Mouse (Mus musculus): Measurements from ENCODE around the gene Cnih1.

DNA sequence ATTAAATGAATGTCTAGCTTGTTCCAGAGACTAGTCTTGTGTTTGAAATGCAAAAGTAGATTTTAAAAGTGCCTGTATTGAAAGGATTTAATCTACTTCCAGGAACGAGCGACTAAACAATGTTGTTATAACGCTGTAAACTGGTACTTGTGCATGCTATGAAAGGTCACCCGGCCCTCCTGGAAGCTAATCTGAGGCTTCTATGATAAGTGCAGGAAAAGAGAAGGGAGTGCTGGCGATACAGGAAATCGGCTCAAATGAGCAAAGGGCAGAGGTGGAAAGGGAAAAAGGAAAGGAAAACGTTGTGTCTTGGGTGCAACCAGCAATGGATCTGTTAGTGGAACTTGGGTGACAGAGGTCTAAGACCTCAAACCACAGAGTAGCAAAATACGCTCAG is 292 bp upstream of the Cnih1 start:
- no peak for TF ChIP-seq CTCF (IDR thresholded peaks at IDR 0.05; ENCODE audit: control insufficient read depth, insufficient read depth, insufficient read length)
- TF ChIP-seq MAX (IDR thresholded peaks at IDR 0.05), result no peak
- TF ChIP-seq MYOG (IDR thresholded peaks at IDR 0.05; ENCODE audit: control insufficient read depth, extremely low read depth, insufficient read length), result no peak
